Mouse (Mus musculus): ENCODE results near the gene Miox. TPM values are rescaled to one million over a fixed set of nuclear protein-coding genes. Genes with fewer than 3 reads are reported as not detected.

The Miox gene
- total RNA-seq, 2 experiments from 2014 or later, result not detected

DNA sequence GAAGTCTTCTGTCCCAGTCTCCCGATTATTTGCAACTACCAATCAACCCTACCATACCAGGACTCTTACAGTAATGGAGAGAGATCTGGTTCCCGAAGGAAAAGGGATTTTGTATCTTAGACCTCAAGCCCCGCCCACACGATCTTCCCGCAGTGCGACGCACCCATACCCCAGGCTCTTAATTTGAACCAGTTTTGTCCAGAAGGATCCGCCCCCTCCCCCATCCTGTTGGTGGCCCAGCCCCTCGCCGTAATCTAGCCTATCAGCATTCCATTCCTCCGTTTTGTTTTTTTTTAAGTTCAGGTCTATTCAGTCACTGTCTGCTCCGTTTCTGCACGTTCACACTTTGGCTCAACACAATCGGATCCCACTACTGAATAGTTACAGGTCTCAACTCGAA, 22.2 kb downstream of the Miox start:
- peak in 1 of 2 experiments; percentile 54 for DNase-seq (ENCODE audit: extremely low spot score in 1 of 2, low spot score in 1 of 2)

GRCm38 (mm10) chr15:89358784-89359183, 24.6 kb downstream of the Miox start:
- DNase-seq (ENCODE audit: extremely low spot score in 1 of 2, low spot score in 1 of 2), result no peak

DNA sequence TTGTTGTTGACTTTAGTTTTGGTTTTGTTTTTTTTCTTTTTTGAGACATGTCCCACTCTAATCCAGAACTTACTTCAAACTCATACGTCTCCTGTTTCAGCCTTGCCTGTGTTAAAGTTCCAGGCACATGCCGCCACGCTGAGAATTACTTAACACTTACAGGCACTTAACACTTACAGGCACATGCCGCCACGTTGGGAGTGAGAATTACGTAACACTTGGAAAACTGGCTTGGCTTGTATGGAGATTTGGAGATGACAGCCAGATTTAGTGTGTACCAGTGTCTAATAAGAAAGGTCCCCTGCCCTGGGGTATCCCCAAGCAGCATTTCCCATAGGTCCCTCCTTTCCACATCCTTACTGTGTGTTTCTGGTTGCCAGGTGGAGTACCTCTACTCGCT, 28.9 kb downstream of the Miox start:
- DNase-seq (ENCODE audit: extremely low spot score in 1 of 2, low spot score in 1 of 2), result no peak

DNA sequence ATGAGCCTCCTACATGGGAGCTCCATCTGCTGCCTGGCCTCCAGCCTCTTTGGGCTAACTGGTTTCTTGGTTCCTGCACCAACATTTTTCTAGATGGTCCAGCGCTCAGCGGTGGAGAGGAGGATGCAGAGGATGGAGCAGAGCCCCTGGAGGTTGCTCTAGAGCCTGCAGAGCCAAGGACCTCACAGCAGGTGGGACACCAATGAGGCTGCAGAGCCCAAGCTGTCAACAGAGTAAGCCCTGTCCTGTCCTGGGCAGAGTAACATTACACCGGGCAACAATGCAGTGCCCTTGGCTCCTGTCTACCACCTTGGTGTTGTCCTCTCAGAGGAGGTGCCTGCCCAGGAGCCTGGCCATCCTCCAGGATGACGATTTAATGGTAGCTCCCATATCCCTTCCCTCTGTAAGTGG, 30.9 kb downstream of the Miox start:
- no peak for DNase-seq (ENCODE audit: extremely low spot score in 1 of 2, low spot score in 1 of 2)

DNA sequence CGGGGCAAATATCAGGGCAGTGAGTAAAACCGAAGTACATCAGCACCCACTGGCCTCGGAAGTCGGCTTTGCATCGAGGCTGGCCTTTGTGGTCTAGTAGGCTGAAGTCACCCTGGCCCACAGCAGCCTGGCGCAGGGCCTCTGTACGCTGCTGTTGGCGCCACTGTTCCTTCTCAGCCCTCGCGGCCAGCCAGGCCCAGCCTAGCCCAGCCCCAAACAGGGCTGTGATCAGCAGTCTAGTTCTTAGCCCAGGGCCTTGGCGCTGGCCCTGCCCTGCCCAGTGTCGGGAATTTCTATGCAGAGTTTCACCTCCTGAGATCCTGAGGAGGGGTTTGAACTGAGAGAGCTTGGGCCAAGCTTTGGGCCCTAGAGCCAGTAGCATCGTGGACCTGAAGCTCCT, 37.9 kb downstream of the Miox start:
- no peak for DNase-seq (ENCODE audit: extremely low spot score in 1 of 2, low spot score in 1 of 2)

DNA sequence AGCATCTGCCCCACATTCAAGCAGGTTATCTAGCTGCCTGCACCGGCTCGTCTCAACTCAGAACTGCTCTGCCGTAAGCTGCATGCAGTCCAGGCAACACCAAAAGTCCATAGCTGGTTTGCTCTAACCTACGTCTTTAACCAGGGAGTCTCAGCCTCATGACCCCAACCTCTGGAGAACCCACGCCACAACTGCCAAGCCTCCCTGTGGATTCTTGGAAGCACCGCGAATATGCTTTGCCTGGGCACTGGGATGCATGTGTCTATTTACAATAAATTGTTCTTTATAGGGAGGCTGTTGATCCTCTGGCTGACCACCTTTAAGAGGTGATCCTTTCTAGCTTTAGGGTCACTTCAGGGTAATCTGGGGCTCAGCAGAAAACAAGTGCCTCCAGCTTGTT, 38.3 kb downstream of the Miox start:
- DNase-seq (ENCODE audit: extremely low spot score in 1 of 2, low spot score in 1 of 2), result no peak

DNA sequence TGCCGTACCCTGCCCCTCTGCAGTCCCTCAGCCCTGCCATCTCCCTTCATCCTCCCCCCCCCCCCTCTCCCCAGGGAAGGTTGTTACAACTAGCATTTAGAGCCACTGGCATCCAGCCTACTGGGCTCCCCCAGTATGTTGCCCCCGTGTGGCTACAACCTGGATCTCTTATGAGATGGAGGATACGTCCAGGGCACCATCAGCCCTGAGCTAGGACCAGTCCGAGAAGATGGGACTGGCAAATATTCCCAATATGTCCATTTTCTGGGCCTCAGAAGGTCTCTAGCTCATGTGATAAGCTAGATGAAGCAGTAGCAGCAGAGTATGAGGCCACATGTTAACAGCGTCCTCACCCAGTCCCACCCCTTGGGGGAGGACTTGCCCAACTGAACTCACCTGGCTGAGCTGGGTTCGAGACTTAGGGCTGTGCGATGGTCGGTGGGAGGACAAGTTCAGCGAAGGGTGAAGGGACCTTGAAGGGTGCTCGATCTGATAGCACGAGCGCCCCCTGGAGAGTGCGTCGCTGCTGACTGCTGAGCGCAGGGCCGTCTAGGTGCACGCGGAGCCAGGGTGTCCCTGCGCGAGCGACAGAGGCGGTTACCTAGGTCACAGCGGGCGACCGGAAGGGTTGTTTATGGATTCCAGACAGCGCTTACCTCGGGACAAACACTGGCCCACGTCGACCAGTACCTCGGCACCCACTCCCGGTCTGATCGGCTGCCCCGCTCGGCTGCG, 39.0 kb downstream of the Miox start:
- peak; percentile 64 to 88 for DNase-seq (ENCODE audit: extremely low spot score in 1 of 2, low spot score in 1 of 2)

DNA sequence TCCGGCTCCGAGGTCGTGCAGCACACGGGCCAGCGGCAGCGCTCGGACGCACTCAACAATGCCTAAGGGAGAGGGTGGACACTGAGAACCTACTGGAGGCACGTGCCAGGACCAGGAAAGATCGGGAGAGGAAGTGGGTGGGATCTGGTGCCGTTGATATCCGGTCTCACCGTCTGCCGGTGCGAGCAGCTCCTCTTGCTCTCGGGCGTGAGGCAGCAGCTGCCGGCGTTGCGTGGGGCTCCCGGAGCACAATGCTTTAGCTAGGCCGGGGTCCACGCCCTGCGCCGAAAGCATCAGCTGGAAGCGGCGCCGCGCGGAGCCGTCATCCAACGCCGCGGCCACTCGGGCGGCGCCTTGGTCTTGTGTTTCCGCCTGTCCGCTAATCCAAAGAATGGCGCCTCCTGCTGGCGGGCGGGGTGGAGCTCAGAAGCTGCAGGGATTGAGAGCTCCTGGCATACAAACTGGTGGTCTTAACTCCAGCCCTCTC, 39.6 kb downstream of the Miox start, which contains the start of gene Sco2:
TSS of gene Sco2 (minus strand) at position 85 of the 487 bp plus-strand sequence.
- DNase-seq (ENCODE audit: extremely low spot score in 1 of 2, low spot score in 1 of 2), result peak; percentile 97 to 99

DNA sequence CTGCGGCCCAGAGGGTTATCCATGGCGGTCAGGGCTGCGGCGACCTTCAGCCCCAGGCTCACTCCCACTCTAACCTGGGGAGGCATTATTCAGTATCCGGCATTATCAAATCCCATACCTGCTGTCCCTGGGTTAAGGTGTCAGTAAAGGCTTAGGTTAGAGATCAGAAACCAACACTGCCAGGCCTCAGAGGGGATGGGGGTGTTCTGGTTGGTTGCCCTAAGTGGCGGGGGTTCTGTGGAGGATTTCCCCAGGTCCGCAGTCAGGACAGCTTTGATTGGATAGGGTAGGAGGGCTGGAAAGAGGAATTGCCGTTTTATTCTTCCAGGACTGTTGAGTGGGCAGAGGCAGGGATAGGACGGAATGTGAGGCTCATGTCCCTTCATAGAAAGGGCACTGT, 40.1 kb downstream of the Miox start:
- no peak for DNase-seq (ENCODE audit: extremely low spot score in 1 of 2, low spot score in 1 of 2)

DNA sequence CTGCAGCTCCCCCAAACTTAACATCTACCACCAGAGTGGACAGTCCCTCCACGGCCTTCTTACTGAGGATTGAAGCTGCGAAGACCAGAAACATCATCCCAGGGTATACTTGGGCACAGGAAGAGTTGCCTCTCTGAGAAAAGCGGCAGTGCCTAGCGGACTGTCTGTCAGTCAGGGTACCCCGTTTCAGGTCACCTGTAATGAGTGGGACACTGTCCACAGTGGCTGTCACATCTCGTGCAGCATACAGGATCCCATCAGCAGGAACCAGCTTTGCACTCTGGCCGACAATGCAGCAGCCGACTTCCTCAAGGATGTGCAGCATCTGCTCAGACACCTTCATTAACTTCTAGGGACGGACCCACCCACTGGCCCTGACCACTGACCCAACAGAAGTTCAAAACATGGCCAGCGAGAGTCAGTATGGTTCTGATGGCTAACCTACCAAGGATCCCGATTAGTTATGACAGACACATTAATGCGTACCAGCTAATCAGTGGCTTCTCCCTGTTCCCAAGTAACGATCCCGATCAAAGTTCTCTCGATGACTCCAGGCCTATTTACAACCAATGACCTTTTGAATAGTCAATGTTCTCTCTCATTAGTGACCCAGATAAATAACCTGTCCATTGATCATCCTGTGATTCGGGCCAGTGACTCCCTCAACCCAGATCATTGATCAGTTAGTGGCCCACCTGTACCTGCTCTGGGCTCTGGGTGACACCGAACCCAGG, 40.8 kb downstream of the Miox start:
- DNase-seq (ENCODE audit: extremely low spot score in 1 of 2, low spot score in 1 of 2), result no peak

DNA sequence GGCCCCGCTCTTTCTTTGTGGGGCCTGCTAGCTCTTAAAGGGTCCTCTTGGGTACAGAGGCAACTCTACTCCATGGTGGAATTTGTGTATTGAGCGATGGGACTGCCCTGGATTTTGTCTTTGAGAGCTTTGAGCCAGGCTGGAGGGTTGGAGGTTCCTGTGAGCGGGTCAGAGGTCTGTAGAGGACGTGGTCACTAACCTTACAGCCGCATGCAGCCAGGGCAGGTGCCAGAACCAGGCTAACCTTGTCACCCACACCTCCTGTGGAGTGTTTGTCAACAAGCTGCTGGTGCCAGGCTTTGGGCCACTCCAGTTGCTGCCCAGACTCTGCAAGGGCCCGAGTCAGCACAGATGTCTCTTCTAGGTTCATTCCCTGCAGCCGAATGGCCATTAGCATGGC, 41.8 kb downstream of the Miox start:
- no peak for DNase-seq (ENCODE audit: extremely low spot score in 1 of 2, low spot score in 1 of 2)

DNA sequence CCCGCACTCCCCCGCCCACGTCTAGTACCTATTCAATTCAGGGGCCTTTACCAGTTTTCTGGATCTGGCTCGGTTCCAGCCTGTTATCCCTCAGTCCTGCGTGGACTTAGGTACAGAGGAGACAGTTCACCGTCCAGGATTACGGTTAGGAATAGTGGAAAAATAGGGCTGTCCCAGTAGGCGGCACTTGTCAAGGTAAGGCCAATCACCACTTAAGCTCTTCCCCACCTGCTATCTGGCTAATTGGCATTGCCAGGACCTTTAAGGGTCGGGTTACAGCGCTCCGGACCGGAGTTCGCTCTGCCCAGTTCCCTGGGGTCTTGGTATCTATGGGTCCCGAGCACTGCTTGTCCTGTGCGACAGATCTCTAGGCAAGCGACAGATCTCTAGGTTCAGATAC, 42.8 kb downstream of the Miox start, which contains the start of gene Tymp:
TSS of gene Tymp (minus strand) at position 83 of the 400 bp plus-strand sequence.
- no peak for DNase-seq (ENCODE audit: extremely low spot score in 1 of 2, low spot score in 1 of 2)

- DNase-seq (ENCODE audit: extremely low spot score in 1 of 2, low spot score in 1 of 2), result no peak
Observed at GRCm38 (mm10) chr15:89377362-89377761, 43.2 kb downstream of the Miox start.

DNA sequence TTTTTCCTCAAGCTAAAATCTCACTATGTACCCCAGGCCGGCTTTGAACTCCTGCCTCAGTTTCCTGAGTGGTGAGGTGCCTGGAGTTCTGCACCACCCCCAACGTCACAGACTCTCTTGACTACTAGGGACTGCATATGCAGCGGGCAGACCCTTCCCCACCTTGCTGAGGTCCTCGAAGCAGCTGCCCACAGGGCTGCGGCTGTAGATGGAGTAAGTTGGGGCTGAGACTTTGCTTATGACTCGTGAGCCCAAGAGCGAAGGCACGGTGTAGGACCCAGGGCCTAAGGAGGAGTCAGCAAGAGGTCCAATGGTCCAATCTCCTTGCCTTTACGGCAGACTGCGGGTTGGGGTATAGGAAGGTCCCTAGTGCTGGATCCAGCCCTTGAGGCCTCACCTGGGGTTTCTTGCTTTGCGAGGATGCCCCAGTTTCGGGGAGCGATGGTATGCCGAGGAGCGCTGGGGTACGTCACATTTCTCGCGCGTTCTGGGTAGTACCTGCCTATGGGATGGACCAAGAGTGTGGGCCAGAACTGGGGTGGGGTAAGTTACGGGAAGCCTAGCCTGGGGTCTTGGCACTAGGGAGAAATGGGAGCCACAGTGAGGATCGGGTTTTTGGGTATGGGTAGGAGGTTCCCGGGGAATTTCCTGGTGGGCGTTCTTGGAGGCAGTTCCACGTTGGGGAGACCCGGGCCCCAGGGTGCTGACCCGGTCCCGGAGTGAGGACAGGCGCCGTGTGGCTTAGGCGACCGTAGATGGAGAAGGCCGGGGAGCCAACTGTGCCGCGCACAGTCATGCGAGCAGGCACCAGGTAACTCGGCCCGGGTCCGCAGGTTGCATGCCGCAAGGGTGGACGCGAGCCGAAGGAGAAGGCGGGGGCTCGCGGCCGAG, 44.0 kb downstream of the Miox start:
- no peak for DNase-seq (ENCODE audit: extremely low spot score in 1 of 2, low spot score in 1 of 2)

DNA sequence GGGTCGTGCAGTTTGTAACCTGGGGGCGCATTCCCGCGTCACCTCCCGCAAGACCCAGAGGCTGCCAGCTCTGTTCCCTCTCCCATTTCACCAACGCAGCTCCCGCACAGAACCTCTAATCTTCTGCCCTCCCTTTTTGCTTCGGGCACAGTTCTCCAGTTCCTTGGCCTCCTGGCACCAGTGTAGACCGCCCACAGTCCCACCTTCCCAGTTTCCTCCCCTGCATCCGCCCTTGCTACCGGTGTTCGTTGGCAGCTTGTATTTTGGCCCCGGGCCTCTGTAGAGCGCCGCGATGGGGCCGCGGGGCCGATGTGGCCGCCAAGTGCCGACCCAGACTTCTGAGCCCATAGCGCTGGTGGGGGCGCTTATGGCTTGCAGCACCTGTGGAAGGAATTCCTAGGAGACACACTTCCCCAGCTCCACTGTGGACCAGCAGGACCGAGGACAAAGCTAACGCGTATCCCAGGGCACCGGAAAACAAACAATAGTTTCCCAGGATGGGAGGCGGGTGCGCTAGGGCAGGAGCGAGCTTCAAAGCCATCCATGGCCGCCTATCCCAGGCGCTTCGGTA, 44.7 kb downstream of the Miox start, which contains the start of gene Odf3b:
TSS of gene Odf3b (minus strand) at position 452 of the 571 bp plus-strand sequence.
- DNase-seq (ENCODE audit: extremely low spot score in 1 of 2, low spot score in 1 of 2), result no peak

DNA sequence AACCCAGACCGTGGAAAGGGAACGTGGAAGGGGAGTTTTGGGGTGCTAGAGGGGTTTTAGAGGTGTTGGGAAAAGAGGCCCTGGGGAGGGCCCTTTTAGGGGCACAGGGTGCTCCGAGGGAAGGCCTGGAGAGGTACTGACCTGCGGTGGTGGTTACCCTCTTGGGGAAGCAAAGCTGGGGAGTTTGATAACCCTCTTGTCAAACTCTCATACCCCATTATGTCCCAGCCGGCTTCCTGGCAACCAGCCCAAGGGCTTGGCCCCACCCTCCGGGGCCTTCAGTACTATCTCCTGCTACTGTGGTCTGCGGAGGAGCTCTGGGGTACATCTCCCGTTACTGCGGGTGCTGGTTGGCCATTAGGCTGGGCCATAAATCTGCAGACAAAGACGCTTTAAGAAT, 45.2 kb downstream of the Miox start:
- no peak for DNase-seq (ENCODE audit: extremely low spot score in 1 of 2, low spot score in 1 of 2)

DNA sequence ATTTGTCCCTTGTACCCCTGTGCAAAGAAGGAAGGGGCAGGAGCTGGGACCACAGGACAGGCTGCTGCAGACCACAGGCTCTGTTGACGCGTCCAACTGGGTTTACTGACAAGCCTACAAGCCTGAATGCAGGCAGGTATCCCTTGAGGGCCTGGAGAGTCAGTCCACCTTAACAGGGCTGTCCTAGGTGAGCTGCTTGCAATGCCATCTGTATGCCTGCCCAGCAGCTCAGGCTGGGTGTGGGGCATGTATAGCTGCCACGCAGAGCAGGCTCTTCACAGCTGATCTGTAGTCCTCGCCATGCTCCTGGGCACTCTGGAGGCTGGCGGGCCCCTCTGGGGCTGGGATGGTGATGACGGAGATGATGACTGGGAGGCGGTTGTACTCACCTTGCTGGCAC, 50.4 kb downstream of the Miox start, which contains the start of gene Klhdc7b:
TSS of gene Klhdc7b (plus strand) at position 301 of the 400 bp plus-strand sequence.
- DNase-seq (ENCODE audit: extremely low spot score in 1 of 2, low spot score in 1 of 2), result no peak

Measured in layer of hippocampus, postnatal 25 days (tissue).